9 mouse cellular contexts compared by ENCODE assay signal in the genomic region with DNA sequence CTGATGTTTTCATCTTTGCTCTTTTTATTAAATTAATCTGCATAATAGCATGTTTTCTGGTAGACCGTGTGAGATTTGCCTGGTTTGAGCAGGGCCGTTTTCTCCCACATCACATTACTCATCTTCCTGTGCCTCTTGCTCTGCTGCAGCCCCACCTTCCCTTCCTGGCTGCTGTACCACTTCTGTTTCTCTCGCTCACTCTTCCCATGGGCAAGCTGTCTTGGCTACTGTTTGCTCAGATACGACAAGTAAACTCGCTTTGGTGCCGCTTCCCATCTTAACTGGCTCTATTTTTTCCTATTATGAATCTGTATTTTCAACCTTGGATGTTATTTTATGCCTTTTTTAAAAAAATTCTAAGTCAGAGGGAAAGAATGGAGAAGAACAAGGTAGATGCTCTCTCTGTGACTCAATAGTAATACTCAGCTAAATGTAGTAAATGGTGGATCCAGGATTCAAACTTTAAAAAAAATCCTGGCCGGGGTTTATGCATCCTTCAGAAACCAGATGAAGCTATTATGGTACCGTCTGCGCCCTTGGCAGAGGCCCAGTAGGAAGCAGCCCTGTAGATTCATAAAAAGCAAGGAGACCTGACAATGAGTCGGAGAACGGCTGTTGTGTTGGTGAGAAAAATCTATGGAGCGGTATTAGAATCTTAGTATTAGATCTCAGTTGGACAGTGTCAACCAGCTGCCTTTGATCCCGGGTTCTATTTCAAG. TPM values are rescaled to one million over a fixed set of nuclear protein-coding genes. Genes with fewer than 3 reads are reported as not detected.
DNase-seq lines count a peak whose midpoint lies in the region; ATAC-seq and TF ChIP-seq lines count a peak whose summit lies in the region.
"Had no signal": no experiment of that assay in that cellular context is flagged by ENCODE, and none has a peak within 500 bp of the region (broad histone marks: within the 10 kb centered on the region; RNA-seq: fewer than 3 reads in every experiment).

No protein-coding gene starts in this region.

- H3K27ac ChIP-seq in midbrain, postnatal 0 days (ENCODE audit: low read depth, low read length), result no peak overlapping the region
- no peak overlapping the region for H3K27ac ChIP-seq in midbrain, embryonic 11.5 days (ENCODE audit: low read depth, low read length)
- no peak overlapping the region for H3K27ac ChIP-seq in left cerebral cortex, adult 2 months
- H3K27ac ChIP-seq in heart, adult 2 months, result no peak overlapping the region

- peak; percentile 75 for DNase-seq in midbrain, postnatal 0 days (ENCODE audit: low spot score)
- no peak for DNase-seq in midbrain, embryonic 11.5 days (ENCODE audit: low spot score, missing footprints)
- peak; percentile 86 to 91 for DNase-seq in cerebellum, postnatal 25 days
- peak; percentile 52 to 60 for DNase-seq in left cerebral cortex, adult 2 months (ENCODE audit: extremely low spot score in 1 of 2, low spot score in 2 of 2)
- no peak for DNase-seq in spleen, postnatal 14 days (ENCODE audit: low spot score in 2 of 2)
- no peak for DNase-seq in heart, adult 2 months
- DNase-seq: heart, postnatal 36 days had no signal

- no peaks in the 10 kb centered on the region; the same call in 1 of the 2 replicates for H3K36me3 ChIP-seq in midbrain, postnatal 0 days (ENCODE audit: insufficient read depth, low read length)
- H3K36me3 ChIP-seq in midbrain, embryonic 11.5 days (ENCODE audit: control insufficient read depth, insufficient read depth, low read length), result no peaks in the 10 kb centered on the region
- H3K36me3 ChIP-seq in heart, adult 2 months (ENCODE audit: control insufficient read depth, insufficient read depth, low read length), result no peaks in the 10 kb centered on the region

- no peaks in the 10 kb centered on the region for H3K27me3 ChIP-seq in midbrain, postnatal 0 days (ENCODE audit: insufficient read depth, low read length)
- no peaks in the 10 kb centered on the region for H3K27me3 ChIP-seq in midbrain, embryonic 11.5 days (ENCODE audit: control insufficient read depth, insufficient read depth, low read length)
- H3K27me3 ChIP-seq in heart, adult 2 months (ENCODE audit: control insufficient read depth, insufficient read depth, low read length), result no peaks in the 10 kb centered on the region

- 79% methylated on average over 13 of the region's 13 CpGs for WGBS in midbrain, postnatal 0 days
- WGBS in midbrain, embryonic 11.5 days, result 95% methylated on average over 13 of the region's 13 CpGs
- 50% methylated on average over 13 of the region's 13 CpGs for WGBS in heart, adult 2 months

- ATAC-seq in midbrain, postnatal 0 days (ENCODE audit: low FRiP score), result no peak
- no peak for ATAC-seq in midbrain, embryonic 11.5 days (ENCODE audit: low FRiP score)
- no peak for ATAC-seq in CD4-positive, CD25-positive, alpha-beta regulatory T cell, adult 4 months

- TF ChIP-seq POLR2A in heart, adult 2 months (IDR thresholded peaks at IDR 0.05; ENCODE audit: insufficient read depth, low read depth, low read length), result no peak

- H3K4me2 ChIP-seq in midbrain, postnatal 0 days (ENCODE audit: low read depth, low read length, poor library complexity, severe bottlenecking), result no peak overlapping the region
- H3K4me2 ChIP-seq in midbrain, embryonic 11.5 days, result no peak overlapping the region

- no peak overlapping the region for H3K4me3 ChIP-seq in midbrain, postnatal 0 days (ENCODE audit: low read depth, low read length)
- H3K4me3 ChIP-seq in midbrain, embryonic 11.5 days (ENCODE audit: low read depth, low read length), result no peak overlapping the region
- H3K4me3 ChIP-seq in left cerebral cortex, adult 2 months, result no peak overlapping the region
- H3K4me3 ChIP-seq in heart, adult 2 months, result no peak overlapping the region

- intact Hi-C loops in left cerebral cortex, adult 2 months (cut with DNase I), result loop anchor here (5.0 kb wide), 1 partner anchor 49 kb away; a partner anchor contains a TSS
- intact Hi-C loops in heart, adult 2 months (cut with DNase I), result no loop called here

- no peaks in the 10 kb centered on the region for H3K9me3 ChIP-seq in midbrain, postnatal 0 days (ENCODE audit: low read length)
- no peaks in the 10 kb centered on the region for H3K9me3 ChIP-seq in midbrain, embryonic 11.5 days (ENCODE audit: control insufficient read depth, low read length)
- H3K9me3 ChIP-seq: G1E had no signal

- no peak for TF ChIP-seq CTCF in midbrain, postnatal 0 days (IDR thresholded peaks at IDR 0.05)
- TF ChIP-seq CTCF in left cerebral cortex, adult 2 months (IDR thresholded peaks at IDR 0.05), result no peak
- TF ChIP-seq CTCF in heart, adult 2 months (IDR thresholded peaks at IDR 0.05), result no peak

- no peak overlapping the region for H3K9ac ChIP-seq in midbrain, postnatal 0 days (replicated peaks; ENCODE audit: low read length, poor library complexity, severe bottlenecking)
- no peak overlapping the region for H3K9ac ChIP-seq in midbrain, embryonic 11.5 days (ENCODE audit: low read length)
- no peak overlapping the region for H3K9ac ChIP-seq in heart, adult 2 months (ENCODE audit: low read depth, low read length)

- no peaks in the 10 kb centered on the region for H3K79me2 ChIP-seq in heart, adult 2 months (replicated peaks; ENCODE audit: control insufficient read depth, insufficient read depth, low read length)

- no peaks in the 10 kb centered on the region for H3K4me1 ChIP-seq in midbrain, postnatal 0 days (ENCODE audit: insufficient read depth, low read length)
- no peaks in the 10 kb centered on the region for H3K4me1 ChIP-seq in midbrain, embryonic 11.5 days (ENCODE audit: control insufficient read depth, insufficient read depth, low read length)
- no peaks in the 10 kb centered on the region; the same call in 1 of the 2 replicates for H3K4me1 ChIP-seq in heart, adult 2 months (ENCODE audit: control insufficient read depth, insufficient read depth, low read length)

- TF ChIP-seq EP300 in heart, adult 2 months (IDR thresholded peaks at IDR 0.05; ENCODE audit: insufficient read depth, low read depth, low read length), result no peak

RNA-seq across cellular contexts. Expression of a gene that starts 13.7 kb away (rescaled TPM):
- total RNA-seq in midbrain, postnatal 0 days (2014; rRNA removed), result 21.6 and 22.0 TPM in 2 replicates
- polyA plus RNA-seq in midbrain, postnatal 0 days (2015; fragmentation: Nextera tagmentation; extraction: Ambion mirVana), result 29.4 and 31.3 TPM in 2 replicates
- polyA plus RNA-seq in midbrain, embryonic 11.5 days (2014; fragmentation: Nextera tagmentation; extraction: Ambion mirVana), result 48.5 and 50.2 TPM in 2 replicates
- total RNA-seq in left cerebral cortex, adult 2 months (2021), result 10 to 100 TPM; 18.9 to 21.3 TPM
- total RNA-seq in heart, adult 2 months (2021), result 1 to 10 TPM; 3.4 to 5.2 TPM
- polyA plus RNA-seq in heart, adult 2 months (2012; rRNA removed), result 2.4 and 4.0 TPM in 2 replicates
- polyA plus RNA-seq in CD4-positive, CD25-positive, alpha-beta regulatory T cell, adult 4 months (2017; shearing (Covaris generic)), result 10 to 100 TPM; 20.4 to 22.1 TPM

RNA-seq across cellular contexts. Expression of a gene that starts 13.9 kb away (rescaled TPM):
- 51.4 and 51.6 TPM in 2 replicates for total RNA-seq in midbrain, postnatal 0 days (2014; rRNA removed)
- polyA plus RNA-seq in midbrain, postnatal 0 days (2015; fragmentation: Nextera tagmentation; extraction: Ambion mirVana), result 194 and 199 TPM in 2 replicates
- polyA plus RNA-seq in midbrain, embryonic 11.5 days (2014; fragmentation: Nextera tagmentation; extraction: Ambion mirVana), result 211 and 229 TPM in 2 replicates
- total RNA-seq in left cerebral cortex, adult 2 months (2021), result 10 to 100 TPM; 62.1 to 64.1 TPM
- total RNA-seq in heart, adult 2 months (2021), result 10 to 100 TPM; 43.5 to 43.7 TPM
- 15.3 and 32.2 TPM in 2 replicates for polyA plus RNA-seq in heart, adult 2 months (2012; rRNA removed)
- 100 to 1,000 TPM in 1 of 2 experiments, 10 to 100 TPM in 1; 93.3 to 104 TPM for polyA plus RNA-seq in CD4-positive, CD25-positive, alpha-beta regulatory T cell, adult 4 months (2017; shearing (Covaris generic))

RNA-seq across cellular contexts. Expression of a gene that starts 48.6 kb away (rescaled TPM):
- 23.1 and 26.3 TPM in 2 replicates for total RNA-seq in midbrain, postnatal 0 days (2014; rRNA removed)
- 4.3 and 5.1 TPM in 2 replicates for polyA plus RNA-seq in midbrain, postnatal 0 days (2015; fragmentation: Nextera tagmentation; extraction: Ambion mirVana)
- 11.8 and 12.3 TPM in 2 replicates for polyA plus RNA-seq in midbrain, embryonic 11.5 days (2014; fragmentation: Nextera tagmentation; extraction: Ambion mirVana)
- total RNA-seq in left cerebral cortex, adult 2 months (2021), result 10 to 100 TPM; 35.6 to 45.0 TPM
- 100 to 1,000 TPM; 119 to 138 TPM for total RNA-seq in heart, adult 2 months (2021)
- 70.7 and 118 TPM in 2 replicates for polyA plus RNA-seq in heart, adult 2 months (2012; rRNA removed)
- polyA plus RNA-seq in CD4-positive, CD25-positive, alpha-beta regulatory T cell, adult 4 months (2017; shearing (Covaris generic)), result 1 to 10 TPM; 4.2 TPM

Comparison
In these comparisons a context has a peak if more than half of its experiments do, and no peak if none do; other contexts are left out.
1. DNase-seq: peak in midbrain, postnatal 0 days (single experiment), cerebellum, postnatal 25 days (2 of 2) and left cerebral cortex, adult 2 months (2 of 2); none in midbrain, embryonic 11.5 days (single experiment), spleen, postnatal 14 days (0 of 2) and heart, adult 2 months (0 of 2).